Mouse (Mus musculus) embryo, embryonic 10.5 days (tissue): ENCODE measurements around the gene Gm21312.
"Not testable (repeated sequence)": the region's sequence is repeated elsewhere in the genome, so short reads cannot be mapped to it uniquely, and the experiment has no call there.

Experiments
- DNase-seq: peaks from one replicate; pipeline ENCODE4 v3.0.0-alpha.2; 2015; ENCODE audit warnings: low spot score

Gene Gm21312

GRCm38 (mm10) chr10:104176724-104177123, at the start of gene Gm21312:
Gene Gm21312 (plus strand): TSS chr10:104177024.
- not testable (repeated sequence) for DNase-seq

- not testable (repeated sequence) for DNase-seq
Measured at GRCm38 (mm10) chr10:104142687-104143086, 34.1 kb upstream of the Gm21312 start, which contains the start of gene Gm21293. Gene Gm21293 (plus strand): TSS chr10:104142987.

- DNase-seq: not testable (repeated sequence)
Measured at GRCm38 (mm10) chr10:104151197-104151596, 25.6 kb upstream of the Gm21312 start, which contains the start of gene Gm6763. Gene Gm6763 (plus strand): TSS chr10:104151497.

- DNase-seq: not testable (repeated sequence)
Measured at GRCm38 (mm10) chr10:104159706-104160105, 17.1 kb upstream of the Gm21312 start, which contains the start of gene Gm8764. Gene Gm8764 (plus strand): TSS chr10:104160006.

GRCm38 (mm10) chr10:104168215-104168614, 8.6 kb upstream of the Gm21312 start, which contains the start of gene Gm21304:
Gene Gm21304 (plus strand): TSS chr10:104168515.
- DNase-seq: not testable (repeated sequence)

GRCm38 (mm10) chr10:104185233-104185632, 8.4 kb downstream of the Gm21312 start, which contains the start of gene Gm20765:
Gene Gm20765 (plus strand): TSS chr10:104185533.
- DNase-seq: not testable (repeated sequence)

- not testable (repeated sequence) for DNase-seq
Measured at GRCm38 (mm10) chr10:104193742-104194141, 16.9 kb downstream of the Gm21312 start, which contains the start of gene Gm4340. Gene Gm4340 (plus strand): TSS chr10:104194042.

- DNase-seq: no peak
Measured at GRCm38 (mm10) chr10:104209655-104210054, 32.8 kb downstream of the Gm21312 start.

- no peak for DNase-seq
Measured at GRCm38 (mm10) chr10:104210268-104210990, 33.6 kb downstream of the Gm21312 start.

- no peak for DNase-seq
Measured at GRCm38 (mm10) chr10:104214527-104214926, 37.7 kb downstream of the Gm21312 start.

- no peak for DNase-seq
Measured at GRCm38 (mm10) chr10:104220303-104221021, 43.6 kb downstream of the Gm21312 start.
